Mouse (Mus musculus) liver, adult 2 months (tissue): ENCODE measurements at regions not wholly inside any gene's neighbourhood (a gene's known extent, or its start where the extent isn't known, plus 50 kb on each side); places are given as distances from the start of the nearest gene placed in this dataset.

Experiments used
- DNase-seq: peaks from one replicate; pipeline ENCODE4 v3.0.0-alpha.2; 2011; ENCODE audit warnings: low read depth, low spot score; ENCODE audit errors: extremely low read depth
- H3K27ac ChIP-seq: fragments of 200-500 bp; replicated peaks from 2 replicates; pipeline ENCODE4 v1.5.1; 2012; ENCODE audit warnings: low read depth, mild to moderate bottlenecking, control low read depth, inconsistent platforms, low read length; ENCODE audit not compliant: insufficient read depth
- H3K27me3 ChIP-seq: fragments of 200-500 bp; 2 replicates; pipeline ENCODE4 v1.6.1; 2012; ENCODE audit warnings: mild to moderate bottlenecking, moderate library complexity, low read length, inconsistent platforms; ENCODE audit not compliant: control insufficient read depth, insufficient read depth
- H3K36me3 ChIP-seq: fragments of 200-500 bp; 2 replicates; pipeline ENCODE4 v1.6.1; 2012; ENCODE audit warnings: low read length, inconsistent platforms; ENCODE audit not compliant: control insufficient read depth, insufficient read depth
- H3K4me1 ChIP-seq: fragments of 200-500 bp; 2 replicates; pipeline ENCODE4 v1.6.1; 2011; ENCODE audit warnings: low read length; ENCODE audit not compliant: control insufficient read depth, insufficient read depth
- H3K4me3 ChIP-seq: fragments of 200-500 bp; 2 replicates; pipeline ENCODE4 v1.5.1; 2011; ENCODE audit warnings: low read depth, mild to moderate bottlenecking, control low read depth, low read length, moderate library complexity; ENCODE audit not compliant: insufficient read depth
- H3K79me2 ChIP-seq: fragments of 200-500 bp; 2 replicates; pipeline ENCODE4 v1.6.1; 2012; ENCODE audit warnings: inconsistent platforms, mild to moderate bottlenecking, low read length, moderate library complexity; ENCODE audit not compliant: control insufficient read depth, insufficient read depth
- H3K9ac ChIP-seq: fragments of 200-500 bp; 2 replicates; pipeline ENCODE4 v1.6.1; 2012; ENCODE audit warnings: low read depth, mild to moderate bottlenecking, control low read depth, inconsistent platforms, low read length
- CTCF ChIP-seq: fragments of 200-500 bp; IDR thresholded peaks from 2 replicates; pipeline ENCODE4 v1.5.1; 2011; ENCODE audit warnings: low read depth, low read length, control low read depth
- POLR2A ChIP-seq: fragments of 200-500 bp; IDR thresholded peaks from 2 replicates; pipeline ENCODE4 v1.6.1; 2011; ENCODE audit warnings: low read length, control low read depth; ENCODE audit not compliant: insufficient read depth; ENCODE audit errors: extremely low read depth
- WGBS: fragments of 180-500 bp; shearing (Covaris S2); methylation state at CpG from one replicate; pipeline ENCODE4 v1.1.7; 2018; 5-methylcytosine and 5-hydroxymethylcytosine counted together

- Histone ChIP-seq H3K27me3 (no peaks in the 10 kb centered on the region), H3K9ac (no peak overlapping the region), H3K4me1 (no peaks in the 10 kb centered on the region), H3K36me3 (no peaks in the 10 kb centered on the region), H3K27ac (no peak overlapping the region), H3K79me2 (no peaks in the 10 kb centered on the region), H3K4me3 (no peak overlapping the region)
- no peak for DNase-seq
- TF ChIP-seq CTCF (no peak), POLR2A (no peak)
These were observed 619.7 kb downstream of the Nova1 start for GRCm38 (mm10) chr12:46199076-46199475.

- no peaks in the 10 kb centered on the region for H3K79me2 ChIP-seq
- no peak overlapping the region for H3K4me3 ChIP-seq
- WGBS = 37% methylated on average over 2 of the region's 2 CpGs
- H3K9ac ChIP-seq = no peak overlapping the region
- DNase-seq = no peak
- no peaks in the 10 kb centered on the region for H3K4me1 ChIP-seq
- TF ChIP-seq POLR2A (no peak), CTCF (no peak)
- no peaks in the 10 kb centered on the region for H3K27me3 ChIP-seq
- H3K36me3 ChIP-seq = no peaks in the 10 kb centered on the region
- H3K27ac ChIP-seq = no peak overlapping the region
These were observed 621.1 kb downstream of the Nova1 start for GRCm38 (mm10) chr12:46197482-46198101.

GRCm38 (mm10) chr12:46194173-46194572 lies 624.6 kb downstream of the Nova1 start:
- no peak for DNase-seq
- Histone ChIP-seq H3K36me3 (no peaks in the 10 kb centered on the region), H3K27ac (no peak overlapping the region), H3K4me3 (no peak overlapping the region), H3K27me3 (no peaks in the 10 kb centered on the region), H3K4me1 (no peaks in the 10 kb centered on the region), H3K79me2 (no peaks in the 10 kb centered on the region), H3K9ac (no peak overlapping the region)
- WGBS = 82% methylated on average over 1 of the region's 1 CpGs
- TF ChIP-seq CTCF (no peak), POLR2A (no peak)
